Mouse (Mus musculus) retina, postnatal 7 days (tissue): ENCODE measurements around the gene Fscn2.
"Not testable (repeated sequence)": the region's sequence is repeated elsewhere in the genome, so short reads cannot be mapped to it uniquely, and the experiment has no call there.

ENCODE experiments used
- DNase-seq: peaks from one replicate; pipeline ENCODE4 v3.0.0-alpha.2; 2012; ENCODE audit warnings: low read depth, low spot score

The Fscn2 gene

DNA sequence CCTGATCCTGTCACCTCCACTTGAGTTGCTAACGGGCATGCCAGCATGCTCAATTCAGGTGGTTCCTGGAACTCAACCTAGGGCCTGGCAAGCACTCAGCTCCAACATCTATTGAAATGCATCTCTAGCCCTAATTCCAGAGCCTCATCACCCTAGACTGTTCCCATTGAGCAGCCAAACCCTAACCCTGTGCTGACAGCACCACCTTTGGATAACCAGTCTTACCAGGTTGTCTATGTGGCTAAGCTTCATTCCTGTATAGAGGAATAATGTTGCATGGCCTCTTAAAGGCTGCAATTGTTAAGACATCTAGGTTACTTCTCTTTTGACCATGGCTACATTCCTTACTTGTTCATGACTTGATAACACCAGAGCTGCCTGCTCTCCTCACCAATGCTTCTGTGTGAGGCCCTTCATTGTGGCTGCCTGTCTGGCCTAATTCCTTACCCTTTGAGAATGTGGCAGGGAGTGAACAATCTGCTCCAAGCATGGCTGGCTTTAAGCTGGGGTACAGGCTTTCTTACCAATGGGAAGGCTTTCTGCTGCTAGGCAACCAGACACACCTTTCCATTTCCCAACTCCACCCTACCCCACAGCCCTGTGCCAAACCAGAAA is 16.2 kb upstream of the Fscn2 start:
- no peak for DNase-seq

DNA sequence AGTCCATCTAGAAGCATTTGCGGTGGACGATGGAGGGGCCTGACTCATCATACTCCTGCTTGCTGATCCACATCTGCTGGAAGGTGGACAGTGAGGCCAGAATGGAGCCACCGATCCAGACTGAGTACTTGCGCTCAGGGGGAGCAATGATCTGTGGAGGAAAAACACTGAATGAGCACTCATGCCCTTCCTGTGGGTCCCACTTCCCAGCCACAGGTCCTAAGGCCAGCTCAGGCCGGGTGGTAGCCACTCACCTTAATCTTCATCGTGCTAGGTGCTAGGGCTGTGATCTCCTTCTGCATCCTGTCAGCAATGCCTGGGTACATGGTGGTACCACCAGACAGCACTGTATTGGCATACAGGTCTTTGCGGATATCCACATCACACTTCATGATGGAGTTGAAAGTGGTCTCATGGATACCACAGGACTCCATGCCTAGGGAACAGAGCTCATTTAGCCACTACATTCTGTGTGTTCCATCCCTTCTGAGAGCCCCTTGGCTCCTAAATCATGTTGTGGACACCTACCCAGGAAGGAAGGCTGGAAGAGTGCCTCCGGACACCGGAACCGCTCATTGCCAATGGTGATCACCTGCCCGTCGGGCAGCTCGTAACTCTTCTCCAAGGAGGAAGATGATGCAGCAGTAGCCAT is 14.8 kb upstream of the Fscn2 start:
- not testable (repeated sequence) for DNase-seq

DNA sequence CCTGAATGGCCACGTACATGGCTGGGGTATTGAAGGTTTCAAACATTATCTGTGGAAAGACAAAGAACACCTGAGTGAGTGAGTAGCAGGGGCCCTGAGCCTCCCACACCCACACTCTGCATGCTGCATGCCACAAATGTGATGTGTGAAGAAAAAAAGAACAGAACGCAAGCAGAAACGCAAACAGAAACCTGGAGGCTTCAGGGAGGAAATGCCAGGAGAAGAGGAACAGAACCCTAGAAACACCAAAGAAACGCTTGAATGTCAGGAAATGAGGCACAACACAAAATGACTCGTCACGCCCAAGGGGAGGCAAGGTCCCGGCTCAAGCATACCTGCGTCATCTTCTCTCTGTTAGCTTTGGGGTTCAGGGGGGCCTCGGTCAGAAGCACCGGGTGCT is 14.0 kb upstream of the Fscn2 start:
- DNase-seq = no peak

DNA sequence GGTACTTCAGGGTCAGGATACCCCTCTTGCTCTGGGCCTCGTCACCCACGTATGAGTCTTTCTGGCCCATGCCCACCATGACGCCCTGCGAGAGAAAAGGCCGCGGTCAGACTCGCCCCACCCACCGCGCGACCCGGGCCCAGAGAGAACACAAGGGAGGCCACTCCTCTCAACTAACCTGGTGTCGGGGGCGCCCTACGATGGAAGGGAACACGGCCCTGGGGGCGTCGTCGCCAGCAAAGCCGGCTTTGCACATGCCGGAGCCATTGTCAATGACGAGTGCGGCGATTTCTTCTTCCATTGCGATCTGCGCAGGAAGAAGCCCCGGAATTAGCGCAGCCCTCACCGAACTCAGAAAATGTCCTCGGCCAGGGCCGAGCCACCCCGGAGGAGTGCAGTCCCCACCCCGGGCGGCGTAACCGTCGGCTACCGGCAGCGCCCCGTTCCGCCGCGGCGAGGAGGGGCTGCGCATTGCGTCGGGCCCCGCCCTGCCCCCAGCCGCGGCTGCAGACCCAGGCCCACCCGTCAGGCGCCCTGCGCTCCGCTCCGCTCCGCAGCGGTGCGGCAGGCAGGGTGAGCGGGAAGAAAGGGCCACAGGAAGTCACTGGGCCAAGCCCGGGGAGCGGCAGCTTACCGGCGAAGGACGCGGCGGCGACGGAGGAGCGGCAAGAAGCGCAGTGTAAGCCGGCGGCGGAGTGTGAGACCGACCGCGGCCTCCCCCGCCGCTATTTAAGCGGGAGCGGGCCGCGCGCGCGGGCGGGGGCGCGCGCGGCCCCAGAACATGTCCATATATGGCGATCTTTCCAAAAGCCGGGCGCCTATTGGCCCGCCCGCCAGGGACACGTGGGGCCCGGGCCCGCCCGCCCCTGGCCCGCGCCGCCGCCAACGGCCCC is 13.3 kb upstream of the Fscn2 start, which contains the start of gene Actg1:
TSS of gene Actg1 (minus strand) at position 752 of the 893 bp plus-strand sequence.
- DNase-seq = peak; percentile 85

DNA sequence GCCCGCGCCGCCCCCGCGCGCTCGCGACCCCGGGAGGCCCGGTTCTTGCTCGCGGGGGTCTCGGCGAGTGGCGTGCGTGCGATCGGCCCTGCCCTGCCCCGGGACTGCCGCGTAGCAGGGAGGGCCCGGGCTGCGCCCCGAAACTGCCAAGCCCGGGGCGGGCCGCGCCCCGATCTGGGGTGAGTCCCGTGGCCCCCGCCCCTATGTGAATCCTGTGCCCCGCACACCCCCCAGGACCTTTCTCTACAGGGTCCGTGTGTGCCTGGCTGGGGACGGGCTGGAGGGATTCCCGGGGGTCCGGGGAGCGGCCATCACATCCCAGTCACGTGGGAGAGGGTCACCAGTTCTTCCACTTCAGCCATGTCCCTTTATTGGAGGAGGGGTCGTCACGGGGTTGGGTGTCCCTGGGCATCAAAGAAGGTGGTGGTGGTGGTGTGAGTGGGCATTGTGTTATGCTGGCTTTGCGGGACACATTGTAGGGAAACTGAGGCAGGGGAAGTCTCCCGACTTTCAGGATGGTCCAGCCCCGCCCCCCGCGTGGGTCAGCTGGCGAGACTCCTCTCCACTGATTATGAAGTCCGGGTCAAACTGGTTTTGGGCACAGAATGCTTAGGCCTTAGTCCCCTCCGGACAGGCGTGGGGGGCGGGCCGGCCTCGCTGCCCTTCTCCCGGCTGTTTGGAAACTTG is 12.5 kb upstream of the Fscn2 start:
- DNase-seq = no peak

DNA sequence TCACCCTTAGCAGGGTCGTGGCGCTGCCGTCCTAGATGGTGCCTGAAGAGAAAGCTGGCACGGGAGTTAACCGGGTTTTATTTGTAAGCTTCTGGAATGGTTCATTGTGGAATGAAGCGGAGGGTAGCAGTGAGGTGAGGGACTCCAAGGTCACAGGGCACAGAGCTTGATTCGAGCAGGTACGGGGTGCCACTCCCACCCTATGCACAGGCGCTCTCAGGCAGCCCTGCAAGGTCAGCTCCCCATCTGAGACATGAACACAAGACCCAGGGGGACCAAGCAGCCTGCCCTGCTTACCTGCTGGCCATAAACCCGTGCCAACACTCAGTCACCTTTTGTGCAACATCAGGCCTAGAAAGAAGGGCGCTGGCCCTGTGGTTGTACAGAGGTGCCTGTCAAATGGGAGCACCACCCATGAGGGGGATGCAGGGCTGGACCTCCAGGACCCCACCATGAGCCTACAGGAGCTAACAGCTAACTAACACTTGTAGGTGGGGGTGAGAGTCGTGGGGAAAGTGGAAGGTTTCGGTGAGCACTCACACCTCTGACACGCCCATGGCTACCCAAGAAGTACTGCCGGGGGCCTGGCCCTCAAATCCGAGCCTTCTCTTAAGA is 11.9 kb upstream of the Fscn2 start:
- no peak for DNase-seq

DNA sequence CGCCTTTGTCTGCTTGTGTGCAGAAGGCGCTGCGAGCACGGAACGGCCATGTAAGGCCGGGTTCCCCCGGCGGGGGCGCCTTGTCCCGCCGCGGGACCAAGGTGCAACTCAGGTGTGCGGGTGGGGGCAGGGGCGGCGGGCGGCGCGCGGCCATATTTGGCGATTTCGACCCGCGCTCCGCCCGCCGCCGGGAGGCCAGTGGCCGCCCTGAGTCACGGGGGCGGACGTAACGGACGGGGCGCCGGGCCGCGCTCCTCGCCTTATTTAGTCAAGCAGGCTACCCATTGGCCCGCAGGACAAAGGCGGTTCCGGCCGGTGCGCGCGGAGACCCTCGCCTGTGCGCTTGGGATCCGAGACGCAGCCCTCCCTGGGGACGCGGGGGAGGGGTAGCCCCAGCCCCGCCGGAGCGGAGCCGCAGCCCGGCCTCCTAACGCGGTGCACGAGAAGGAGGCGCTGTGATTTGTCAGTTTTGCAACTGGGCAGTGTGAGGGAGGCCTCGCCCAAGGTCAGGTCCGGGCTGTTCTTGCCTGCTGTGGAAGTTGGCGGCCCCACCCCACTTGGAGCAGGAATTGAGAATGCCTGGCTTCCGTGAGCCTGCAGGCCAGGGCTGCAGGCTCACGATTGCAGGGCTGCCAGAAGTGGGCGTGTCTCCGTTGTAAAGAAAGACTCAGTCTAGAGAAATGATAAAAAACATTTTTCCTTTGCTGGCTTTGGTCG is 11.2 kb upstream of the Fscn2 start:
- peak; percentile 71 for DNase-seq

DNA sequence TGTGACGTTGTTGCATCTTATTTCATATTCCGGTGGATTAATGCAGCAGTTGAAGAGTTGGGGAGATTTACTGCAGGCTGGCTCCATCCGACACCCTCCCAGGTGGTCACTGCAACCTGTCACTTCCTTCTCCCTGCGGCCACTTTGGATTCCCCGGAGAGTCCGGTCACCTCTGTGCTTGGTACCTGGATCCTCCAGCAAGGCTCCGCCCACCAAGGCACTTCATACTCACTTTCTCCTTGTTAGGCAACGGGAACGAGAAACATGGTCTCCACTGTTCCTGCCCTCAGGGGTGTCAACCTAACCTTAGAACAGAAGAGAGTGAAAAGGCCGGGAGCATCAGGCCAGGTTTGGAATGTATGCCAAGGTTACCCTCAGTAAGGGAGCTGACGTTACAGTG is 10.6 kb upstream of the Fscn2 start:
- DNase-seq = no peak

DNA sequence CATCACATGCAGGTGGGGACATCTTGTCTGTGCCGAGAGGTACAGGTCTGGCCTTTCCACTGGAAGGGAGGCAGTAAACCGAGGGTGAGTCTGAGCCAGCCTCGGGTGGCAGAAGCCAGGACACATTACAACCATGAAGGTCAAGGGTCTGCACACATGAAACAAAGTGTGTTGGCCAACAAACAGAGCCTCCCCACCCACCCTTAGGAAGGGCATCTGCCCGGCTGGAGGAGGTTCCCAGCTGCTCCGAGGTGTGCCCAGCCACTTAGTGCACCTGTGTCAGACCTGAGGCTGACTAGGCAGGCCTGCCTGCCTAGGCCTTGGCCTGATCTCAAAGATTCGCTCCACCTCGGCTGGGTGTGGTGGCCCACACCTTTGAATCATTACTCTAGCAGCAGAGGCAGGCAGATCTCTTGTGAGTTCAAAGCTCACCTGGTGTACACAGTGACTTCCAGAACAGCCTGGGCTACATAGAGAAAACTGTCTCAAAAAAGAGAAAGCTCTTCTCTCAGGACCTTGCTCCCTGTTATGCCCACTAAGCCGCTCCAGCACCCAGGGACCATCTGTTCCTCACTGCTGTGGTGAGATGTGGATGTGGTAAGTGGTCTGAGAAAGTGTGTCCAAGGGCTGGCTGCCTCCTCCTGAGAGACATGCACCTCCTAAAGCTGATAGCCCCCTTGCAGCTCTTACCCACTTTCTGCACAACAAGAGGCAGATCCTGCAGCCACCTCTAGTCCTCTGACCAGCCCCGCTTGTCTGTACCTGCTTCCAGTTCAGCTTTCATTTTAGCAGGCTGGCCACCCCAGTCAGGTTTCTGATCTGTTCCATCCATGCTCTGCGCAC is 9.9 kb upstream of the Fscn2 start:
- DNase-seq = no peak

DNA sequence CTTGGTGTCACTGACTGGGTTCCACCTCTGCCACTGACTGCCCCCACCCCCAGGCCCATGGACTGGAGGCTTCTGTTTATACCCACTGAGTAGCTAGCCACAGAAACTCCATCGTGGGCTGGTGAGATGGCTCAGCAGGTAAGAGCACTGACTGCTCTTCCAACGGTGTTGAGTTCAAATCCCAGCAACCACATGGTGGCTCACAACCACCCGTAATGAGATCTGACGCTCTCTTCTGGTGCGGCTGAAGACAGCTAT is 9.3 kb upstream of the Fscn2 start:
- not testable (repeated sequence) for DNase-seq

DNA sequence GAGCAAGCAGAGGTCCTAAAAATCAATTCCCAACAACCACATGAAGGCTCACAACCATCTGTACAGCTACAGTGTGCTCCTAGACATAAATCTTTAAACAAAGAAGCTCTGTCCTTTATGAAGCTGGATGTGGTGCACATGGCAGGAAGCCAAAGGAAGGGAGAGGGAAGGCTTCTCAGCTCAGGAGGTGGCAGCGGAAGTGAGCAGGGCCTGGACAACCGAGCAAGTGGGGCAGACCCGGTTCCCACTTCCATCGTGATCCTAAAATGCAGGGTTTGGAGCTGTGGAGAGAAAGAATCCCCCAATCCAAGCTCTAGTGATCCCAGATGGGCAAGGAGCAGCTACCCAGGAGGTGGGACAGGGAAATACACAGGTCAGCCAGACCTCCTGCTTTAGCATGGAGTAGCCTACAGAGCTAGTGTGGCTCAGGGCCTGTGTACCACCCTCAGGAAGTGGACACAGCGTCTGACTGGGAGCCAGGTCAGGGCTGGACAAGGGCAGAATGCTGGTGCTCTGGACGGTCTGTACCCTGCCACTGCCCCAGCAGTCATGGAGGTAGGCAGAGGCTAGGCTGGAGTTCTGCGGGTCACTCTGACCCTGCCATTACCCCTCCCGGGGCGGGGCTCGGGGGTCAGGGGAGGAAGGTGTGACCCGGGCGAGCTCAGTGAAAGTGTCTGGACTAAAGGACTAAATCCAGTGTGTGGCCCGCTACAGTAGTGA is 8.6 kb upstream of the Fscn2 start:
- DNase-seq = no peak

DNA sequence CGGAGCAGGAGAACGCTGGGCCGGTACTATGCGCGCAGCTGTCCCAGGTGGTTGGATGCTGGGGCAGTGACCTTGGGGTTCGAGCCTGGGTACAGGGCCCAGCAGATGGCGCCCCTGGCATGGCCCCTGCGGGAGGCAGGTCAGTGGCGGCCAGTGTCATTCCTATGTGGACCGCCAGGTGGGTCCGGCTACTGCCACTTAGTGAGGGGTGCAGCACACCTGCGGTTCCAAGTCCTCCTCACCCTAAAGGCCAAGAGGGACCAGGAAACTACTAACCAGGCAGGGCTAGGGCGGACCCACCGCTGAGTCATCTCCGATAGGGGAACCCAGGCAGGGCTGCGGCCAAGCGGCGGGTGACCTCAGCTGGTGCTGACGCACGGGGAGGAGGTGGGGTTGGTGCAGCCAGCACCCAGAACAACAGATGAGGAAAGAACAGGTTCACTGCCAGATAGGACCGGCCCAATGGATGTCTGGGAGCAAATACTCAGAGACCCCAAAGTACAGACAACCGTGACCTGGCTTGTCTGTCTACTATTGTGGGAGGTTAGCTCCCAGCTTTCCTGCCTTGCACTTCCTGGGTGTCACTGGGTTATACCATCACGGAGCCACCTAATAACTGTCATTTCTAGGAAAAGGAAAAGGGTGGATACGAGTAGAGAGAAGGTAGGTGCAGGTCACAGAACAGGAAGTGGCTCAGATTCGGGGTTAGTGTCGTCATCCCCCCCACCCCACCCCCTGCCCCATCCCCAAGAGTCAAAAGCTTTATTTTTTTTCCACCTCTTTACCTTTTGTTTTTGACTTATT is 7.6 kb upstream of the Fscn2 start:
- no peak for DNase-seq

DNA sequence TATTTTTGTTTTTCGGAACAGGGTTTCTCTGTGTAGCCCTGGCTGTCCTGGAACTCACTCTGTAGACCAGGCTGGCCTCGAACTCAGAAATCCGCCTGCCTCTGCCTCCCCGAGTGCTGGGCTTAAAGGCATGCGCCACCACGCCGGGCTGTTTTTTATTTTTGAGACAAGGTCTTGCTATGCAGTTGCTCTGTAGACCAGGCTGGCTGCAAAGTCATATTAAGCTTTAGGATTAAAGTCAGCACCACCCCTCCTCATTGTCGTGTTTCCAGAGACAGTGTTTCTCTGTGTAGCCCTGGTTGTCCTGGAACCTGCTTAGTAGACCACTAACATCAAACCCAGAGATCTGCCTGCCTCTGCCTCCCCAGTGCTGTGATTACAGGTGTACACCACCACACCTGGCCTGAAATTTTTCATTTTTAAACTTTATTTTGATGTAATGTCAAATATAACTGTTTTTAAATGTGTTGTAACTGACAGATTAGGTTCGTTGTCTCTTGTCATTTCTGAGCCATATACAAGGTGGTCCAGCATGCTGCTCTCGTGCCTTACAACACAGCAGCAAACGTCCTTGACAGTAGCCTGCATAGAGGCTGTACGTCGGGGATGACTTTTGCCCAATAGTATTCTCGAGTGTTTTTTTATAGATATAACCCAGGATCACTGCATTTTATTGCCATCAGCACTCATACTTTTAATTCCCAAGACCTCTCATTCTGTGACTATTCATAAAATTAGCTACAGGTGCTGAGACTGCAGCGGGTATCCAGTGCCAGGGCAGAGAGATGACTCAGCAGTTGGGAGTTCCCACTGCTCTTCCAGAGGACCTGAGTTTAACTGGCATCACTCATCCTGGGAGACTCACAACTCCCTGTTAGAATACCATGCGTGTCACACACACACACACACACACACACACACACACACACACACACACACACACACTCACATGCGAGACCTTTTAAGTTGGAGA is 6.7 kb upstream of the Fscn2 start:
- no peak for DNase-seq

DNA sequence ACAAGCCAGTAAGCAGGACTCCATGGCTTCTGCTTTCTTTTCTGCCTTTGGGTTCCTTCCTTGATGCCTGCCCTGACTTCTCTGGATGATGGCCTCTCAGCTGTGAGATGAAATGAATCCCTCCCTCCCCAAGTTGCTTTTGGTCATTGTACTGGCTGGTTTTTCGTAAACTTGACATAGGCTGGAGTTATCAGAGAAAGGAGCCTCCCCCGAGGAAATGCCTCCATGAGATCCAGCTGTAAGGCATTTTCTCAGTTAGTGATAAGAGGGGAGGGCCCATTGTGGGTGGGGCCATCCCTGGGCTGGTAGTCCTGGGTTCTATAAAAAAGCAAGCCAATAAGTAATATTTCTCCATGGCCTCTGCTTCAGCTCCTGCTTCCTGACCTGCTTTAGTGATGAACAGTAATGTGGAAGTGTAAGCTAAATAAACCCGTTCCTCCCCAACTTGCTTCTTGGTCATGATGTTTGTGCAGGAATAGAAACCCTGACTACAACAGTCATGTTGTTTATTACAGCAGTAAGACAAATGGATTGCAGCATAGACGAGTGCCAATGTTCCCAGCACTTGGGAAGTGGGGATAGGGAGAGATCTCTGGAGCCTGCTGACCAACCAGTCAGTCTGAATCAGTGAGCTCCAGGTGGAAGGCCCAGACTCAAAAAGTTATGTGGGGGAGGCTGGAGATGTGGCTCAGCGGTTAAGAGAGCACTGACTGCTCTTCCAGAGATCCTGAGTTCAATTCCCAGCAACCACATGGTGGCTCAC is 5.9 kb upstream of the Fscn2 start:
- no peak for DNase-seq

DNA sequence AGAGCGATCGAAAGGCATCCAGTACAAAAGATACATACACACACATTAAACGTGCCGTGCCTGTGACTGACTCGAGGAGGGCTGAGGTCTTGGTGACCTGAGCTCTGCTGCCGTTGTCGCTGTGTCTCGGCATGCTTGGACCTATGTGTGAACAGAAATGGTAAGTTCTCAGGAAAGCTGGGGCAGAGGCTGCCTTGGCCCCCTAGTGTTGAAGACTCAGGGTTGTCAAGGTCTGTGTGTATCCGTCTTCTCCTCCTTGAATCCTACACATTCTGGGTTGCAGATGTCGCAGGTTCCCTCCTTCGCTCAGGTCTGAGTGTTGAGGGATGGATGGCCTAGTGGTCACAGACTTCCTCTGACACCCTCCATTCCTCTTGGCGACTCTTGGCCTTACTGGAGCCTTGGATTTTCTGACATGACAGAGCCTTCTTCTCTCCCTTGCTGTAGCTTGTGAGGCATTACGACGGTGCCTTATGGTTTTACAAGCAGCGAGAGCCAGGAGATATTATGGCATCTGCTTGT is 5.0 kb upstream of the Fscn2 start:
- DNase-seq = no peak

DNA sequence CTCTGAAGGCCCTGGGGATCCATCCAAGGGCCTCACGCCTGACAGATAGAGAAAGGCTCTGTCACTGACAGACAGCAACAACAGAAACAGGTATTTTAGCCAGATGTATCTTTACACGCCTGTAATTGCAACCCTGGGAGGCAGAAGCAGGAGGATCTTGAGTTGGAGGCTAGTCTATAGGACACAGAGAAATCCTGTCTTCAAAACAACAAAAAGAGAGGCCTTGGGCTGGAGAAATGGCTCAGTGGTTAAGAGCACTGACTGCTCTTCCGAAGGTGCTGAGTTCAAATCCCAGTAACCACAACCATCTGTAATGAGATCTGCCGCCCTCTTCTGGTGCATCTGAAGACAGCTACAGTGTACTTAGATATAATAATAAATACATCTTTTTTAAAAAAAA is 4.4 kb upstream of the Fscn2 start:
- no peak for DNase-seq
